Mouse (Mus musculus) heart, adult 2 months (tissue): ENCODE results near the gene Flywch2.

Experiments
- CTCF ChIP-seq: fragments of 200-600 bp; IDR thresholded peaks from 2 replicates; pipeline ENCODE4 v1.8.1; 2022; ENCODE audit warnings: antibody characterized with exemption, mild to moderate bottlenecking, moderate library complexity
- POLR2A ChIP-seq: fragments of 200-500 bp; IDR thresholded peaks from 2 replicates; pipeline ENCODE4 v1.6.1; 2011; ENCODE audit warnings: mild to moderate bottlenecking, low read depth, low read length, control low read depth; ENCODE audit not compliant: insufficient read depth

GRCm38 (mm10) chr17:23741359-23742209 lies 44.3 kb downstream of the Flywch2 start:
- TF ChIP-seq CTCF (no peak), POLR2A (no peak)
